Mouse (Mus musculus): ENCODE data around the gene Cog3. TPM values are rescaled to one million over a fixed set of nuclear protein-coding genes. Genes with fewer than 3 reads are reported as not detected.

The Cog3 gene
- 15.0 TPM for polyA plus RNA-seq (2017; shearing (Covaris generic))

DNA sequence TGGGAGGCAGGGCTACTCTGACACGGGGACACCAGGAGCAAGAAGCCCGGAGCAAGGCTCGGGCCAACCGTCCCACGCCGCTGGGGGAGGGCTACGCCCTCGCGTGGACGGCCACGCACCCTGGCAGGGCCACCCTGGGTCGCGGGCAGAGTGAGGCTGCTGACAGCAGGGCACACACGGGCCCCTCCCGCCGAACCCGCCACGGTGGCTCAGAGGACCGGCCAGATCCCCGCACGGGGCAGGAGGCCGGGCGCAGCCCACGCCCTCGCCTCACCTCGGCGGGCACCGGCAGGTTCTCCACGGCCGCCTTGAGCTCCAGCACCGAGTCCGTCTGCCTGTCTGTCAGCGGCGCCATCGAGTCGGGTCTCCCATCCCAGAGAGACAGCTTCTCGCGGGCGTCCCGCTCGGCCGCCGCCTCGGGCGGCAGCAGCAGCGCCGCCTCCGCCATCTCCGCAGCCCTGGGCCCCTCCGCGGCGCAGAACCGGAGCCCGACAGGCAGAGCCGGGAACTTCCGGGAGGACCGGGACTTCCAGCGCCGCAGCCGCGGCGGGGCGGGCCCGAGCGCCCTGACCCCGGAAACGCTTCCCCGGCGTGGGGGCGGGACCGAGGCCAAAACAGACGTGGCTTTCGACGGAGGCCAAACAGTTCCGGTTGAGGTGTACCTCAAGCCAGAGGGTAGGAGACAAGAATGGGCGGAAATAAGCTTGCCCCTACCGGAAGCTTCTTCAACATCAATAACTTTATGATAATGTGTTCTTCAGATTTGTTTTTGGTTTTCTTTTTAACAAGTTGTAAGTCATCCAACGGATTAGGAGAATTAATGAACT is at the start of gene Cog3:
Gene Cog3 (minus strand): TSS at position 527 of the 827 bp plus-strand sequence.

DNA sequence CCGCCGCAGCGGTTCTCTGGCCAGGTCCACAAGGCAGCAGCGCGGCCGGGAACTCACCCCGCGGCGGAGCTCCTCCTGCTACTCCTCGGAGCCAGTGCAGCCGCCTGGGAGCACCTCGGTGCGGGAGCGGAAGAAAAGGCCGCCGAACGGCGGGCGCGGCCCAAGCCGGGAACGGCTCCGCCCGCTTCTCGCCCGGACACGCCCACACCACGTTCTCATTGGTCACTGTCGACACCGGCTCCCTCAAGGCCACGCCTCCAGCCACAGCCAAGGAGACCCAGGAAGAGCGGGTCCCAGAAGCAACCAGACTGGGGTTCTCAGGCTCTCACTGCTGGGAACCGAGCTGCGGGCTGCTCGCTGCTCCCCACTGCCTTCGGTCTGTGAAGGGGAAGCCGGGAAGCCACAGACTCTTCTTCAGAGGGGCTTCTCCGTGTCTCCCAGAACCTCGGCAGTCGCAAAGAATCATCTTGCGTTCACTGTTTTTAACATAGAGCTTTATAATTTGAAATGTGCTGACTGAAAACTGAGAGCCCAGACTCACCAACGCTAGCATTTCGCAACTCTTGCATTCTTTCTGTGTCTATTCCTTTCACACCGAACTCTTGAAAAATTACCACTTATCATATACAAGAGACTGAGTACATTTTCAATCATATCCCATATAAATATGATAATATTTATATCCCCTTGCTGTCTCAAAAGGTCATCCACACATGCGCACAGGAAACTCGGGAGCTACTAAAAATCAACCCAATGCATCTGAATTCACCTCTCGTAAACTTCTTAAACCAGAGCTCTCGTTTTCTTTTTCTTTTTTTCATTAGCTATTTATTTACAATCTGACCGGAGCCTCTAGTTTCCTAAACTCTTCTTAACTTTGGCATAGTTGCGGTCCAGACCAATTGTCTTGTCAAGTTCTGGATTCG is 32.8 kb upstream of the Cog3 start, which contains the start of gene Slc25a30:
Gene Slc25a30 (minus strand): TSS at position 170 of the 926 bp plus-strand sequence.

Other genes with a start within 250 kb of the Cog3 start
- not detected for gene Spert, start 161.4 kb downstream of the Cog3 start, polyA plus RNA-seq (2017; shearing (Covaris generic))
- not detected for gene Erich6b, start 112.3 kb downstream of the Cog3 start, polyA plus RNA-seq (2017; shearing (Covaris generic))
- gene Slc25a30, start 32.5 kb upstream of the Cog3 start, polyA plus RNA-seq (2017; shearing (Covaris generic)), result 13.7 TPM
- gene Tpt1, start 90.6 kb upstream of the Cog3 start, polyA plus RNA-seq (2017; shearing (Covaris generic)), result 1,595 TPM
- 0.70 TPM for gene Kctd4, start 200.5 kb upstream of the Cog3 start, polyA plus RNA-seq (2017; shearing (Covaris generic))

Data from activated CD4-positive, CD25-positive, alpha-beta regulatory T cell, adult 9 weeks (primary cell).